Mouse (Mus musculus) cerebellum, postnatal 10 days (tissue): ENCODE measurements at regions not wholly inside any gene's neighbourhood (a gene's known extent, or its start where the extent isn't known, plus 50 kb on each side); places are given as distances from the start of the nearest gene placed in this dataset.

Experiments used
- DNase-seq, 2 experiments: peaks; one replicate each; pipeline ENCODE4 v3.0.0; 2021; ENCODE audit warnings: mixed read lengths in 2 of 2

DNA sequence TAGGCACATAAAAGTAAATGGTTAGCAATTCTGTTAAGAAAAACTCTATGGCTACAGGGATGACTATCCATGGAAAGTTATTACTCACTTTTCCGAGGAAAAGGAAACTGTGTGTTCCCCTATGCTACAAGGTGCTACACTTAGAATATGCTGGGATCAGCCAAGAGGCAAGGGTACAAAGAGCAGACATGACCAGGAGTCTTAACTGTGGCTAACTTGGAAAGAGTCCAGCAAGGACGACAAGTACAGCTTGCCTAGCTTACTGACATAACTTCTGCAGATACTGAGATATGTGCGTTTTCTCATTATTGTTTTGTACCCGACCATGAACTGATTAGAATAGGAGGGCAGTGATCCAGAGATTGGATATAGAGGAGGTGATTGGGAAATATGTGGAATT is 296.4 kb downstream of the Gm16223 start:
- peak in 1 of 2 experiments; percentile 3 for DNase-seq

DNA sequence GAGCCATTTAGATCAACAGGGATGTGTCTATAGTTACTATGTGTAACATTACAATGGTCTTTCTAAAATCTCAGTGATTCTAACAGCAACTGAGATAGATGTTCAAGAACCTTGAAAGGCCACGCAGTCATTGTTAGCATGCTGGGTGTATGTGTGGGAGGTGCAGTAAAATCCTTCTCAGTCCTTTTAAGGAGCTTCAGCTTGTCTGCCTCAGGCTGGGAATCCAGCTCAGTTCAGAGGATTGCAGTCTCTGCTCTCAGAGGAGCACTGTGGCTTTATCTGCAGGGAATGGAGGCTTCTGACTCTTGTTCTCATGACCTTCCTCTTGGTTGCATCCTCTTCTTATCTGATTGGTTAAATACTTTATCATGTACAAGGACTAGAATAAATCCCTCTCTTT is 320.2 kb downstream of the Gm16223 start:
- DNase-seq: no peak

DNA sequence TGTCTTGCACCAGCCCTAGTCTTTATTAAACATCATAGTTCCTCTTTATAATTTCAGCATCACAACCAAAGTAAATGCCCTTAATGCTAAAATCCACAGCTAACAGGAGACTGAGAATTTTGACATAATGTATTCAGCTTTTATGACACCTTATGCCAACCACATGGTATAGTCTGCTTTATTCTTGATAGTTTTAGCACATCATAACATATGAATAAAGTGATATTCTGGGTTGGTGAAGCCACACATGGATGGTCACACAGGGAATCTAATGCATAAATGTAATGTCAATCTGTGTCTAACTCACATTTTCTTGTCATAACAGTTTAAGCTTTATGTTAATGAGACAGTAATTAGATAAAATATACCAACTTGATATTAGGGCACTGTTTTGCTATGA is 328.9 kb downstream of the Gm16223 start:
- no peak for DNase-seq

DNA sequence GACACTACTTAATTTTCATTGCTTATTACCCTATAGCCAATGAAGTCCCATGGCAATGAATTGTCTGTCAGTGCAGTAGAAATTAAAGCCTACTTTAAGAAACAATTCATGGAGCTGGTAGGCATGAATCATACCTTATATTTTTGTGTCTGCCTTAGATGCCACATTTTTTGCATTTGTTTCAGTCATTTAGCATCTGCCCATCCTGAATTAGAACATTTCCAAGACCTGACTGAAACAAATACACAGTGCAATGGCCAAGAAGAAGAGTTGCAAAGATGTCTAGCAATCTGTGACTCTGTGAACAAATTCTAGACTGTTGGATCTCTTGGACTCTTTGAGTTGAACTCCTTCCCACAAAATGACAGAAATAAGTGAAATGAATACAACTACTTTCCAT is 342.2 kb downstream of the Gm16223 start:
- DNase-seq: no peak

DNA sequence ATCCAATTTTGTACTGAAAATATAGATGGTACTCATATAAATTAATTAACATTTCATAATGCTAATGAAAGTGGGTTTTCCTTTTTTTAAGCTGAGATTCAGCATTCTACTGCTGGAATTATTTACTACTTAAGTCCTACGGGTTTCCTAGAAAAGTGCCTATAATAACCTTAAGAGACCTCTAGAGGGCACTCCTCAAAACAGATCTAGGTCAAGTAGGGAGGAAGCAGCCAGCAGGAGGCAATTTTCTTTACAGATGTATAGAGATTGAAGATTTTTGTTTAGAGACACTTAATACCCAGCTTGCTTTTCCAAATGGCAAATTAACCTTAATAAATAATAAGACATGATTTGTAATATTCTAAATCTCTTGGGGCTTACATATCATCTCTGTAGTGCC is 344.5 kb downstream of the Gm16223 start:
- DNase-seq: peak; percentile 25 to 57

DNA sequence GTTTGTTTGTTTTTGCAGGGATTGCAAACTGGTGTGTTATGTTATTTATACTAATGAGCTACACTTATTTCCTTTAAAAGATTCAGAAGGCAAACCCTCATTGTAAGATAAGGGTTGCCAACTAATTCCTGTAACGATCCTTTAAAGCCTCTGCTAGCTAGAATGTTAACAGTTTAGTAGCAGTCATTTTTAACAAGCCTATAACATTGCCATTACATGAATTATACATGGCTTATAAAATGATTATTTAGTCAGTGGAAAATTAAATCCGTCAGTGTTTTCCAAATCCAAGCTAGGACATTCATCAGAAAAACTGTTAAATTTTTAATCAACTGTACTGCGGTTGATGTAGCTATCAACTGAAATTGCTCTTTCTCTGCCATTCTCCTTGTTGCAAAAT is 358.1 kb downstream of the Gm16223 start:
- no peak for DNase-seq

DNA sequence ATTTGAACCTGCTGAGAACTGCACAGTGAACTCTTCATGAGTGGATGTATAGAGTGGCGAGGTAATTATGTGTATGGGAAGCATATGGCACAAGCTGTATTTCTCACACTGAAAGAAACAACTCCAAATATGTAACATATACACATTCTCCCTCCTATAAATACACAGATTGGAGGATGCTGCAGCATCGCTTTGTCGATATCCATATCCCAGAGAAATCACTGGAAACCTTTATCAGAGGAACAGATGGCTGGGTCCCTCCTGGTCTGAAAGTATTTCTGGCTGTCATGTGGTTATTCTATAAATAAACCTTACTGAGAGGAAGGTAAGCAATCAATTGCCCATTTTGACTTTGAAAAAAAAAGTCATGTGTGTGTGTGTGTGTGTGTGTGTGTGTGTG is 365.4 kb downstream of the Gm16223 start:
- peak; percentile 59 to 61 for DNase-seq

DNA sequence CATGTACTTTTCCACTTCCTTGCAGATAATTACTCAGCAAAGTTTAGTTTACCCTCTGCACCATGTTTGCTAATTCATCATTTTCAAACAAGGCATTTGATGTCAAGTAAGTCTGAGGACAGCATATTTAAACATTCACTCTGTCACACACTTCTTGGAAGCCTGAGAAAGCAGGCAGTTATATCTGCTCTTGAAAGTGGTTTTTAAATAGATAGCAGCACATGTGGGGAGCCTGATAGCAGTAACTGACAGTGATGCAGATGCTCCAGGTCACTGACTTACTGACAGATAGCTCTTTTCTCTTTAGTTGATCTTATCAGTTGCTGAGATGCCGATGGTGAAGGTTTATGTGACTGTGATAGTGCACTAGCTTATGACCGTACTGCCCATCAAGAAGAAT is 380.9 kb downstream of the Gm16223 start:
- no peak for DNase-seq

DNA sequence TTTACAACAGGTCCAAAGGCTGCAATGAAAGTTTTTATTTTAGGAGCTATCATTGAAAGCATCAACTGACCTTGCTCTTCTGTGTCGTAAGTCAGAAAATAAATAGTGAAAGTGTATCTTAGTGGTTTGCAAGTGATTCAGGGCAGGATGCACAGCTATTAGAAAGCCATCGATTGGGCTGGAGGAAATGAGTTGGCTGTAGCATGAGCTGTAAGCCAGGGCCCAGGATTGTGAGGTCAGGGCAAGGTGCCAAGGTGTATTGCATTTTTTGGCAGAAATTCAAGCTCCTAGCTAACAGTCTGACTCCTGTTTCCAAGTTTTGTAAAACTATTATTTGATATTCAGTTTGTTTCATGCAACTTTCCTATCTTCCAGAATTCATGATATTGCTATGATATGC is 381.8 kb downstream of the Gm16223 start:
- DNase-seq: peak; percentile 71 to 76

DNA sequence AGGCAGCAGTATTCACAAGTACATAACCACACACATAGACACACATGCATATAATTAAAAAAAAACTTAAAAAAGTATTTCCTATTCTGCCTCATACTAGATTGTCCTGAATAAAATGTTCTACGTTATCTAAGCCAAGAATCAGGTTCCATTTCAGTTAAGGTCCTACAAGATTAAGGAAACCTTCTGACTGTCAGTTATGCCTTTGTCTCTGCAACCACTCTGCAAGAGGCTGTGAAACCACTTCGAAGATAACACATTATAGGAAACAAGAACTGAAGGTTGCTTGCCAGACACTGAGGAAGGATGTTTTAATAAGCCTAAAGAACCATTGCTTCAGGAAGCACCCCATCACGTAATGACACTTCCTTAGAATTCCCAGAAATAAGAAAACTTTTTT is 385.9 kb downstream of the Gm16223 start:
- DNase-seq: no peak

DNA sequence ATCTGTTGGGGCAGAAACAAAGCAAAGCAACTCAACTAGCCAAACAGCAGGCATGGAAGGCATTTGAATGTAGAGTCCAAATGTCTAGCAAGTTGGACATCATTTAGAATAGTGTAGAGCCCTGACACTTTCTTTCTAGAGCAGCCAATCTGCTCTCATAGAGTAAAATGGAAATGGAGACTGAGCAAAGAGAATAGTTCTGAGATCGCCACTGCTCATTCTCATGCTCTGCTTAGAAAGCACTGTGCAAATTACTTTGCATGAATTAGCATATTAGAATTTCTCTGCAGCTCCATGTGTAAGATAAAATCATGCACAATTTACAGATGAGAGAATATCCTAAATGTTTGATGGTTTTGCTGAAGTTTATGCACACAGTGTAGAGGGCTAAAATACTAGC is 393.4 kb downstream of the Gm16223 start:
- DNase-seq: no peak

DNA sequence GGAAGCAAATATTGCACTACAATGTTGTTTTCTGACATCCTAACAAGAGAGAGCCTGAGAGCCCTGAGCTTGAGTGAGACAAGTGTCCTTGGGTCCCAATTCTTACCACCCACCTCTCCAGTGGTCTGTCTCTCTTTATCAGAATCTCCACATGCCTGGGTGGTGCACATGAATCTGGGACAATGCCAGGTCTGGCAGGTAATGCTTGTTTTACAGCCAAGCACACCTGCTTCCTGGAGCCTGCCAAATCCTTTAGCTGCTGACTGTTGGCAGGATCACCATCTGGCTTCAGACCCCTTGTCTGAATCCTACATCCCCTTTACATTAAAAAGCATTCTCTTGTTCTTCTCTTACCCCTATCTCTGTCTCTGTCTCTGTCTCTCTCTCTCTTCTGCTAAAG is 397.1 kb downstream of the Gm16223 start:
- DNase-seq: peak; percentile 93 to 94

DNA sequence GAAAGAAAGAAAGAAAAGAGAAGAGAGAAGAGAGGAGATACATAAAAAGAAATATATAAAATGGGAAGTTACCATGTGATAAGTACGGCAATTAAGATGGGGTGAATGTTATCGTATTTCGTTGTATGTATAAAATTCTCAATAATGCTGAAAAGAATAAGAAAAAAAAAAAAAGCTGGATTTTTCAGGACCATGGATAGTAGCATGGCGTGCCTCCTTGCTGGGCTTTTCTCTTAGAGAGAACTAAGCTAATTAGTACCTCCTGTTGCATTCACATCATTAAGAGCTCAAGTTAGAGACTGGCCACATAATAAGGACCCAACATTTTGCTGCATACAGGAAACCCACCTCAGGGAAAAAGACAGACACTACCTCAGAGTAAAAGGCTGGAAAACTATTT is 405.7 kb downstream of the Gm16223 start:
- DNase-seq: no peak

DNA sequence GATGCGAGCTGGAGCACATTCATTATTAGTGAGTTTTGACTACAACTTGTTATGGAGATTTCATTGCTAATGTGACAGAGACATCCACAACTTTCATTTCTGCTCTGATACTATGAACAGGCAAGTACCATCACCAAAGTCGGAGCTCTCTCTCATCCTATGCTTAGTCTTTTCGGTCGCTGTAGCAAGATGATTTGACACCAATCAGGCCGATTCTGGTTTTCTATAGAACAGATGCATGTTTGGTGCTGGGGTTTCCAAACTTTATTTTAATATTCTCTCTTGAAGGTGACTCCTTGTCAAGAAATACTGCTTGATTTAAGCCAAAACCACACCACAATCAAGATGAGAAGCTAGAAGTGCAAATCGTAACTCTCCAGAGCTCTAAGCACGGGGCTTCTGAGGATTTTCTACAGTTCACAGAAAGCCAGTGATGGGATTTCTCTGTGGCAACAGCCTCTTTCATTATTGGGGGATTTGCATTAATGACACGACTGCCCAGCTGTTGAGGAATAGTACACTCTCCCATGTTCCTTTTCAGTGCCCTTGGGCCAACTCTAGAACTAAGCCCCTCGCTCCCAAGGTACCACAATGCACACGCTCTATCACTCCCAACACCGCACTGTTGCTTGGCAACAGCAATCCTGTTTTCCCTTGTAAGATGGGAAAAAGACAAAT is 434.5 kb downstream of the Gm16223 start:
- no peak for DNase-seq

DNA sequence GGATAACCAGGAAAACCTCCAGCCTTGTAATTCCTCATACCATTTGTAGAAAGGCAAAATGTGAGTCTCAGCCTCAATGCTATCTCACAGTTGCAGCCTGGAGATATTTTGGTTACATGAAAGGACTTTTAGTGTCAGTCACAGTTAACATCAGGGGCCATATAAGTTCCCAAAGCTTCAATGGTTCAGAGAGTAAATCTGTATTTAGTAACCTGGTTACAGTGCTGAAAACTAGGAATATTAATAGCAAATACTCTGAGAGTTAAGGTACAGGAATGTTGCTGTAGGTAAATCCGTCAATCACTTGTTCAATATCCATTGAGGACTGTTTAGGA is 435.0 kb downstream of the Gm16223 start:
- DNase-seq: no peak

DNA sequence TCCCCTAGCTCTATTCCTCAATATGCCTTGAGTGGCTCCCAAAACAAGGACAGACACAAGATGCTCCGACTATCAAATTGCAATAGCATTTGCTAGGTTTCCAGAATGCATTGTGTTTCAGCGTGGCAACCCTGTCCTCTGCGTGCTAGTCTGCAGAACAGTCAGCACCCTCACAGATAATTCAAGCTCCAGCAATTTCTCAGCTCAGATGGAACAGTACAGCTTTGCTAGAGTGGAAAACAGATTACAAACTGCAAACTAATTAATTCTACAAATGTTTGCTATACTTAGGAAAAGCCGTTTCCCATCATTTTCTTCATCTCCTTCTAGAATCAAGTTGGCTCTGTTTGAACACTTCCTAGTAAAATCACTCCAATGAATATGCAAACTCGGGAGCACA is 441.4 kb downstream of the Gm16223 start:
- DNase-seq: no peak

DNA sequence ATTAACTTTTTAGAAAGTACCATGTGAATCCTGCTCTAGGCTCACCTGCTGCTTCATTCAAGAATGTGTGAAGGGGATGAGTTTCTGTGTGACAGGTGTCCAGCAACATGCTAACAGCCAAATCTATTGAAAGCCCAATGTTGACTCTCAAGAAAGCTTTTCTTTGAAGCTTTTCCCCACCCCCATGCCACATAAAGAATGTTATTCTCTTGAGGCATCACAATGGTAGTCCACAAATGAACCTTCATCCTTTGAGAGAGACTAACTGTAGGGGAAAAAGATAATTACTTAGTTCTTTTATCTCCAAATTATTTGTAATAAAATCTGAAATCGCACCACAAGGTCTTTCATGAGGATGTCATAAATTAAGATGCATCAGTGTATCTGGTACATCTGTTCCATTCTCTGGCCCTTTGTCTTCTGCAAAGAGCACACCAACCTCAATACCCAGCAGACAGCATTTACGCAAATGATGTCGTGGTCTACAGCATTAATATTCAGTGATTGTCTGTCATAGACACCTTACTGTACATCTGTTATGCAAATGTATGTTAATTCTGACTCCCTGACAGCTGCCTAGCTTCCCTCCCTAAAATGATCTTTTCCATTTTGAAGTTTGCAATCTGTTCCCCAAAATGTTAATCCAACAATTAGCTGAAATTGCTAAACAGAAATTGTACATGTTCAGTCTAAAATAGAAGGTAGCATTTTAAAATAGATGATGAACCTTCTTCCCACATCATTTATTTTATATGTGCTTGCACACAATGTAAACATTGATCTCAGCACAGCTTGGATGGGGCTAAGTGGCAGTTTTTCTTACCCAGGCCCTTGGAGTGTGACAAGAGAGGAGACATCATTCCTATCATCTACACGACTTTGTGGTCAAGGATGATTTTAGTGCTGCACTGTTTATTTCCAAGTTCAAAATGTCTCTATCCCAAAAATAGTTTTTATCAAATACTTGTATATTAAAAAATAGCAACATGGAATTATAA is 455.7 kb downstream of the Gm16223 start:
- no peak for DNase-seq

DNA sequence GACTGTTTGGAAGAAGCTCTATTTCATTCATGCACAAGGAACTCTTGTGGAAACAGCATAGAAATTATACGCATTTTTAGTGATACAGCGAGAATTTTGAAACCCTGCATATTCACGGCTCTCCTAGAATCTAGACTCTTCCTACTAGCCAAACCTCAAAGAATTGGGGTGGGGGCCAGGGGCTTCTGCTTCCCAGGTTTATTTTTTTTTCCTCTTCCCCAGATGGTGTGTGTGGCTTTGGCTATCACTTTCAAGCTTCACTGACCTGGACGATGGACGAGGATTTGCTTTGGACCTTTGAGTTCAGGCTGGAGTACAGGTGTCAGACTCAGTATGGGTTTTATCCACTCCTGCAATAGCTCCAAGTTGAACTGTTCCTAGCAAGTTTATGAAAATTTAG is 457.7 kb downstream of the Gm16223 start:
- peak; percentile 87 to 88 for DNase-seq

DNA sequence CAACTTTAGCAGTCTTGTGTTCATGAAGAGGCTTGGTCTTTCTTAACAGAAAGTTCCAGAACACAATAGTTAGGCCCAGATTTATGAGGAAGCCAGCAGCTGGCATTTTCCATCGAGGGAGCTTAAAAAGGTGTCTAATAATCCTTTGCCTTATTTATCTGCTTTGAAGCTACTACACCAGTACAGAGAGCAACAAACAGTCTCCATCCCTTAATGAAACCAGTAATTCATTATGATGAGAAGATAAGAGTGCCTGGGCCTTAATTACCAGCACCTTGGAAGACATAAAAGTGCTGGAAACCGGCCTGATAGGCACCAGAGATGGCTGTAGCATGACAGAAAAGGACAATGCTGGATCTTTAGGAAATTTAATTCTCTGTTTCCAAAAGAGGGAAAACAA is 492.8 kb downstream of the Gm16223 start:
- peak; percentile 3 for DNase-seq

DNA sequence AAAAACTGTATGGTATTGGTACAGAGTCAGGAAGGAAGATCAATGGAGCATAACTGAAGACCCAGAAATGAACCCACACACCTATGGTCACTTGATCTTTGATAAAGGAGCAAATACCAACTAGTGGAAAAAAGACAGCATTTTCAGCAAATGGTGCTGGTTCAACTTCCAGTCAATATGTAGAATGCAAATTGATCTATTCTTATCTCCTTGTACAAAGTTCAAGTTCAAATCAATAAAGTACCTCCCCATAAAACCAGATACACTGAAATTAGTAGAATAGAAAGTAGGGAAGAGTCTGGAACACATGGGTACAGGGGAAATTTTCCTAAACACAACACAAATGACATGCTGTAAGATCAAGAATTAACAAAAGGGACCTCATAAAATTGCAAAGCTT is 495.6 kb downstream of the Gm16223 start:
- no peak for DNase-seq

DNA sequence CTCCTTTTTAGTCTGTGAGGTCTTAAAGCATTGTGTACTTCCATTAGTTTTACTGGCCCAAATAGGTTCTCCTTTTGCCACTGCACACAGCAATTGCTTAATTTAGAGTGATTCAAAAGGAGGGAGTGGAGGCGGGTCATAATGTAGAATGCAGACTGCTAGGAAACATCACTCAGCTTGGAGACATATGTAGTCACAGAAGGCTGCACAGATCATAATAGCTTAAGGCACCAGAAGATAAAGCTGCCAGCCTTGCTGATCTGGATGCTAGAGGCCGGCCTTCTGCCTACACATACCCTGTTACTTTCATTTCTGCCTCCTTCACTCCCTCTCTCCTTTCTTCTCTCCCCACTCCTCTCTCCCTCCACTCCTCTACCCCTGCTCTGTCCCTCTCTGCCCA is 508.2 kb downstream of the Gm16223 start:
- no peak for DNase-seq

DNA sequence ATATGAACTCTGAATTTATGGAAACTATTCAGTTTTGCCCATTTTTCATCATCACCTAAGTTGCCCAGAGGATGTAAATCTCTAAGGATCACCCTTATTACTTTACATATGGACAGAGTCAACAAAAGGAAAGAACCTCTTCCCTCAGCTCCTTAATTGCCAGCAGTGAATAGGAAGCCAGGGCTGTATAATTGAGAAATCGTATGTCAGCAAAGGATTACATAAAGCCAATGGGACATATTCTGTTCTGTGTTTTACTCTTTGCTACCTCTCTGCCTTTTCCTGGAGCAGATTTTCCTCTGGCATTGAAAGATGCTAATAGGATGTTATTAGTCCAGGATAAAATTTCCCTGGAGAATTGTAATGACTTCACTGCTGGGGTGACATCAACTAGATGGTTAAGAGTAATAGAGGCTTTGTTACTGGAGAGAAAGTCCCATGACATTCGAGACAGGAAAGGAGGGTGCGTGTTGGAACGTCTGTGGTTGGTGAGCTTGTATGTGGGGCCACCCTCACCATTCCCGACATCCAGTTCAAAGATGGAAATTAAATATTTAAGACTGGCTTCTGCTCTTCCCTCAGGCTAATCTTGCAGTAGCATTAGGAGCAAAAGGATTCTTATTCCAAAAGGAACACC is 510.6 kb downstream of the Gm16223 start:
- DNase-seq: no peak

DNA sequence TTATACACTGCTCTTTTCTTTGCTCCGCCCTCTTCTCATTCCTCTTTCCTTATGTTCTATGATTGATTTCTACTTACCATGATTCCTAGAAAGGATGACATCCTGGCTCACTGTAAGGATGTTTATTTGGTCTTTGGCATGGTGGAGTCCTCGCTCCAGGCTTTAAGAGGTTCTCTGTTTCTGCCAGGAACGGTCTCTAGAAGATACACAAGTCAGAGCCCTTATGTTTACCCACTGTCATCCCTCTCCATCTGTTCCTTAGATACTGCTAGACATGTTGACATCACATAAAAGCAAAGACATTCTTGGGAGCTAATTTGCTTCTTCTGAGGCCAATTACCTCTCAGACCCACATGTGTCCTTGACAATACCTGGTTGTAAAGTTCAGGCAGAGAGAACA is 552.9 kb downstream of the Gm16223 start:
- DNase-seq: peak; percentile 2 to 3
